Mouse (Mus musculus) stomach, postnatal 0 days (tissue): Measurements from ENCODE around the gene Chn2.

Experiments used
- CTCF ChIP-seq: IDR thresholded peaks from 2 replicates; pipeline ENCODE4 v1.5.1; 2016; ENCODE audit warnings: antibody characterized with exemption, low read depth, mild to moderate bottlenecking, moderate library complexity
- EP300 ChIP-seq: optimal IDR thresholded peaks from 2 replicates; pipeline ENCODE3; 2016; ENCODE audit warnings: antibody characterized with exemption

DNA sequence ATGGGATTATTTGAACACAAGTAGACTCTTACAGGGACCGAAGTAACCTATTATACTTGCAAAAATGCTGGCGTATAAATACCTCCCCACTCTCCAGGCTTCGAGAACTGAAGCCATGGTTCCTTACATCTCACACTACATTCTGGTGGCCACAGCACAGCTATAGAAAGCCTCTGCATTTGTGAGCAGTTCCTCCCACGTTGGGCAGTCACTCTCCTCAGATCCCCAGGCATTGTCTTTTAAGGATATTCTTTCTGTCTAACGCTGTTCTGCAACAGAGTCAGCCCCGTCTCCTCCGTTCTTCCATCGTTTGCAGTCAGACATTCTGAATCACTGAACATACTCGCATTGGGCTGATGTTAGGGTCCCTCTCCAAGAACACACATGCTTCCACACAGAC is 98.8 kb downstream of the Chn2 start:
- TF ChIP-seq CTCF: no peak
- no peak for TF ChIP-seq EP300
